Mouse (Mus musculus): ENCODE results near the gene Srebf2. TPM values are rescaled to one million over a fixed set of nuclear protein-coding genes. Genes with fewer than 3 reads are reported as not detected.

Srebf2 gene
- total RNA-seq, 1 experiment: 173 TPM

DNA sequence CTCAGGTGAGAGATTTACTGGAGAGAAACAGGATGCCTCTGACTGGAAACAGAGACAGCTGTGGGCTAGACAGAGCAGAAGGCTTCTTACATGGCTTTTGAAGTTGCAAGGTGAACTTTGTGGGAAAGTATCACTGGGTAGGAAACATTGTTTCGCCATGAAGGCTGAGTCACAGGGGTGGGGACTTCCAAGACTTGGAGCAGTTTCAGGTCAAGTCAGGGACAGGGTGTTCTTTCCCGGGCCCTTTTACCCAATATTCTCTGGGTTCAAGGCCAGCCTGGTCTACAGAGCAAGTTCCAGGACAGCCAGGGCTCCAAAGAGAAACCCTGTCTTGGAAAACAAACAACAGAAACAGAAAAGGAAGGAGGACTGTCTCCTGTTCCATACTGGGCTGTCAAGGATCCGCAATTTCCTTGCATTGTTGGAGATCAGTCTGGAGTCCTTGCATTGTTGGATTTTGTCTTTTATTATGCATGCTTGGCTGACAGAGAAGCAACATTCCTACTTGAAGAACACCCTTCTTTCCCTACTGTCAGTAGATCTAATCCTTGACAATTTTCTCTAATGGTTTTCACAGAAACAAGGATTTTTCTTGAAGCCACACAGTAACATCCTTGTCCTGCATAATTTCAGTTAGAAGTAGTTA is 100.3 kb downstream of the Srebf2 start:
- in situ Hi-C loops (cut with MboI; ENCODE audit: low sequenced_read_pairs in 2 of 2, unreplicated experiment in 2 of 2): loop anchor here in 1 of 2 experiments (25.0 kb wide), 1 partner anchor 185 kb away; the partner anchor contains the start of genes 4930407I10Rik and Mei1
- peak overlapping the region; percentile 96 for H3K27ac ChIP-seq (ENCODE audit: insufficient read depth, low read depth, low read length, poor library complexity, severe bottlenecking)
- no peaks in the 10 kb centered on the region for H3K9me3 ChIP-seq (ENCODE audit: control insufficient read depth, insufficient read depth, low read depth, low read length)
- DNase-seq (ENCODE audit: low read depth, low spot score): no peak
- TF ChIP-seq ZNF384 (IDR thresholded peaks at IDR 0.05; ENCODE audit: low read depth, low read length) (no peak), HCFC1 (IDR thresholded peaks at IDR 0.05; ENCODE audit: borderline replicate concordance, insufficient read depth, low read length) (no peak), ZC3H11A (IDR thresholded peaks at IDR 0.05; ENCODE audit: borderline replicate concordance, low read depth, low read length) (no peak), CHD2 (IDR thresholded peaks at IDR 0.05; ENCODE audit: low read depth, low read length) (no peak), MAFK (IDR thresholded peaks at IDR 0.05; ENCODE audit: insufficient read depth, low read depth, low read length) (peak; percentile 53; the same call in 1 of the 2 replicates)
- H3K4me1 ChIP-seq (ENCODE audit: control insufficient read depth in 2 of 2, insufficient read depth in 2 of 2, low read length in 2 of 2, poor library complexity in 1 of 2): peaks cover 7% of the 10 kb centered on the region in 2 experiments; a peak in 3 of 4 replicates
- no peaks in the 10 kb centered on the region; the same call in 1 of the 2 replicates for H3K36me3 ChIP-seq (ENCODE audit: control insufficient read depth, insufficient read depth, low read length, poor library complexity, severe bottlenecking)
- H3K4me3 ChIP-seq (ENCODE audit: insufficient read depth in 1 of 2, low read depth in 1 of 2, low read length in 2 of 2, poor library complexity in 1 of 2, severe bottlenecking in 1 of 2): no peak overlapping the region
- no peak overlapping the region for H3K9ac ChIP-seq (ENCODE audit: insufficient read depth, low read depth, low read length, poor library complexity, severe bottlenecking)

DNA sequence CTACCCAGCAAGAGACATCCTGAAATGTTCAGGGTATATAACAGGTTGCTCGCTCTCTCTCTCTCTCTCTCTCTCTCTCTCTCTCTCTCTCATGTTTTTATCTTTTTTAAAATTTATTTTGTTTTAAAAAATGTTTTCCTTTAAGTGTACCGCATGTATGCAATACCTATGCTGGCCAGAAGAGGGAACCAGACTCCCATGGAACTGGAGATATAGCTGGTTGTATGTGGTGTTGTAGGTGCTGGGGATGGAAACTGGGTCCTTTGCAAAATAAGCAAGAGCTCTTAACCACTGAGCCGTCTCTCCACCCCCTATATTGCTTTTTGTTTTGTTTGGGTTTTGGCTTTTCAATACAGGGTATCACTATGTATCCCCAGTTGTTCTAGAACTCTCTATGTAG is 104.6 kb downstream of the Srebf2 start:
- H3K27ac ChIP-seq (ENCODE audit: insufficient read depth, low read depth, low read length, poor library complexity, severe bottlenecking): no peak overlapping the region
- peaks cover 18 to 21% of the 10 kb centered on the region in 2 experiments for H3K4me1 ChIP-seq (ENCODE audit: control insufficient read depth in 2 of 2, insufficient read depth in 2 of 2, low read length in 2 of 2, poor library complexity in 1 of 2)
- peak; percentile 57; the same call in 1 of the 2 replicates for TF ChIP-seq ZC3H11A (IDR thresholded peaks at IDR 0.05; ENCODE audit: borderline replicate concordance, low read depth, low read length)
- no peak for TF ChIP-seq ZNF384 (IDR thresholded peaks at IDR 0.05; ENCODE audit: low read depth, low read length)
- TF ChIP-seq CHD2 (IDR thresholded peaks at IDR 0.05; ENCODE audit: low read depth, low read length): no peak
- no peak for DNase-seq (ENCODE audit: low read depth, low spot score)
- no peak overlapping the region for H3K4me3 ChIP-seq (ENCODE audit: insufficient read depth in 1 of 2, low read depth in 1 of 2, low read length in 2 of 2, poor library complexity in 1 of 2, severe bottlenecking in 1 of 2)
- in situ Hi-C loops (cut with MboI; ENCODE audit: low sequenced_read_pairs in 2 of 2, unreplicated experiment in 2 of 2): no loop called here
- H3K9me3 ChIP-seq (ENCODE audit: control insufficient read depth, insufficient read depth, low read depth, low read length): no peaks in the 10 kb centered on the region
- H3K36me3 ChIP-seq (ENCODE audit: control insufficient read depth, insufficient read depth, low read length, poor library complexity, severe bottlenecking): no peaks in the 10 kb centered on the region
- H3K9ac ChIP-seq (ENCODE audit: insufficient read depth, low read depth, low read length, poor library complexity, severe bottlenecking): no peak overlapping the region

DNA sequence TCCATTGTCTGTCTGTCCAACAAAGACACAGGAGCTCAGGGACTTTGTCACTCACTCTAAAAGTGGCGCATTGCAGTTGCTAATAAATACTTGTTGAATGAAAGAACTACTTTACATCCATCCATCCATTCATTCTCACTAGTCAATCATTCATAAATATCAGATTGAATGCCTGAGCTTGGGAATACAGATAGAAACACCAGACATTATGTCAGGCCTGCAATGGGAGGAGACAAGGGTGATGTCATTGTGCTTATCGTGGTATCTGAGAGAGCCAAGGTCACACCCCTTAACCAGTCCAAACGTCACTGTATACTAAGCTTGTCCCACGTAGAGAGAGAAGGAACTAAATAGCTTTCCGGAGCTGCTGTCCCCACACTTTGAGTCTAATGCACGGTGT is 105.1 kb downstream of the Srebf2 start, which contains the start of gene 1500009C09Rik:
TSS of gene 1500009C09Rik (plus strand) at position 301 of the 400 bp plus-strand sequence.
- peaks cover 20 to 24% of the 10 kb centered on the region in 2 experiments for H3K4me1 ChIP-seq (ENCODE audit: control insufficient read depth in 2 of 2, insufficient read depth in 2 of 2, low read length in 2 of 2, poor library complexity in 1 of 2)
- H3K36me3 ChIP-seq (ENCODE audit: control insufficient read depth, insufficient read depth, low read length, poor library complexity, severe bottlenecking): no peaks in the 10 kb centered on the region
- TF ChIP-seq HCFC1 (IDR thresholded peaks at IDR 0.05; ENCODE audit: borderline replicate concordance, insufficient read depth, low read length): no peak
- TF ChIP-seq MAFK (IDR thresholded peaks at IDR 0.05; ENCODE audit: insufficient read depth, low read depth, low read length): no peak
- TF ChIP-seq ZC3H11A (IDR thresholded peaks at IDR 0.05; ENCODE audit: borderline replicate concordance, low read depth, low read length): no peak
- TF ChIP-seq ZNF384 (IDR thresholded peaks at IDR 0.05; ENCODE audit: low read depth, low read length): no peak
- no peak for TF ChIP-seq CHD2 (IDR thresholded peaks at IDR 0.05; ENCODE audit: low read depth, low read length)
- no peaks in the 10 kb centered on the region for H3K9me3 ChIP-seq (ENCODE audit: control insufficient read depth, insufficient read depth, low read depth, low read length)
- in situ Hi-C loops (cut with MboI; ENCODE audit: low sequenced_read_pairs in 2 of 2, unreplicated experiment in 2 of 2): no loop called here
- DNase-seq (ENCODE audit: low read depth, low spot score): no peak
- no peak within 1 kb of the TSS for H3K4me3 ChIP-seq (ENCODE audit: insufficient read depth in 1 of 2, low read depth in 1 of 2, low read length in 2 of 2, poor library complexity in 1 of 2, severe bottlenecking in 1 of 2)
- H3K27ac ChIP-seq (ENCODE audit: insufficient read depth, low read depth, low read length, poor library complexity, severe bottlenecking): no peak within 1 kb of the TSS
- H3K9ac ChIP-seq (ENCODE audit: insufficient read depth, low read depth, low read length, poor library complexity, severe bottlenecking): no peak within 1 kb of the TSS

Other genes with a start within 250 kb of the Srebf2 start
- 72.4 and 83.7 TPM in 2 replicates for gene Polr3h, start 220.9 kb upstream of the Srebf2 start, total RNA-seq (2012; rRNA removed)
- gene Csdc2, start 210.4 kb upstream of the Srebf2 start, total RNA-seq (2012; rRNA removed): 1.2 TPM in 2 replicates
- 299 and 342 TPM in 2 replicates for gene Pmm1, start 186.3 kb upstream of the Srebf2 start, total RNA-seq (2012; rRNA removed)
- gene 1700029P11Rik, start 166.6 kb upstream of the Srebf2 start, total RNA-seq (2012; rRNA removed): 29.9 and 41.1 TPM in 2 replicates
- gene Xrcc6, start 159.3 kb upstream of the Srebf2 start, total RNA-seq (2012; rRNA removed): 69.1 and 84.6 TPM in 2 replicates
- gene Desi1, start 113.3 kb upstream of the Srebf2 start, total RNA-seq (2012; rRNA removed): 8.8 and 15.9 TPM in 2 replicates
- gene Snu13, start 99.6 kb upstream of the Srebf2 start, total RNA-seq (2012; rRNA removed): 212 and 293 TPM in 2 replicates
- not detected in 2 replicates for gene 4930407I10Rik, start 88.0 kb upstream of the Srebf2 start, total RNA-seq (2012; rRNA removed)
- 0.40 and 0.42 TPM in 2 replicates for gene Mei1, start 77.2 kb upstream of the Srebf2 start, total RNA-seq (2012; rRNA removed)
- 28.8 and 31.7 TPM in 2 replicates for gene Ccdc134, start 19.3 kb upstream of the Srebf2 start, total RNA-seq (2012; rRNA removed)
- gene Shisa8, start 65.6 kb downstream of the Srebf2 start, total RNA-seq (2012; rRNA removed): 4.1 and 4.3 TPM in 2 replicates
- gene Tnfrsf13c, start 77.2 kb downstream of the Srebf2 start, total RNA-seq (2012; rRNA removed): 1.7 and 2.3 TPM in 2 replicates
- 58.2 and 80.0 TPM in 2 replicates for gene Cenpm, start 97.6 kb downstream of the Srebf2 start, total RNA-seq (2012; rRNA removed)
- gene 1500009C09Rik, start 105.2 kb downstream of the Srebf2 start, total RNA-seq (2012; rRNA removed): 1.0 and 1.2 TPM in 2 replicates
- 5.9 and 8.2 TPM in 2 replicates for gene Sept3, start 127.7 kb downstream of the Srebf2 start, total RNA-seq (2012; rRNA removed)
- 2.0 and 2.1 TPM in 2 replicates for gene Wbp2nl, start 151.8 kb downstream of the Srebf2 start, total RNA-seq (2012; rRNA removed)
- gene Naga, start 191.7 kb downstream of the Srebf2 start, total RNA-seq (2012; rRNA removed): 17.6 and 35.3 TPM in 2 replicates
- 0.85 and 0.95 TPM in 2 replicates for gene Pheta2, start 191.8 kb downstream of the Srebf2 start, total RNA-seq (2012; rRNA removed)
- 172 and 222 TPM in 2 replicates for gene Smdt1, start 191.8 kb downstream of the Srebf2 start, total RNA-seq (2012; rRNA removed)
- gene Ndufa6, start 207.1 kb downstream of the Srebf2 start, total RNA-seq (2012; rRNA removed): 256 and 306 TPM in 2 replicates
- gene Cyp2d22, start 233.1 kb downstream of the Srebf2 start, total RNA-seq (2012; rRNA removed): 0.94 and 2.3 TPM in 2 replicates
- gene Cyp2d11, start 246.8 kb downstream of the Srebf2 start, total RNA-seq (2012; rRNA removed): not detected in 2 replicates

Measured in ES-E14 (cell line).